Mouse (Mus musculus) inflammation-experienced regulatory T-cells, adult 6 months (primary cell): ENCODE measurements around the gene Acd. TPM values are rescaled to one million over a fixed set of nuclear protein-coding genes. Genes with fewer than 3 reads are reported as not detected.

Experiments used
- ATAC-seq: one replicate; pipeline ENCODE4 v1.8.0; 2017
- polyA plus RNA-seq, 3 experiments: library from polyadenylated mRNA; unstranded; fragments of 100-300 nt; shearing (Covaris generic); gene quantifications; one replicate each; pipeline ENCODE4 v1.2.1; 2017

Gene Acd
- polyA plus RNA-seq = 10 to 100 TPM; 53.2 to 71.2 (median 54.5) TPM

- ATAC-seq = peak; percentile 84
Observed at GRCm38 (mm10) chr8:105700966-105701824, at the start of gene Acd, which contains the start of gene Pard6a. Gene Acd (minus strand): TSS chr8:105701102. Gene Pard6a (plus strand): TSS chr8:105701148.

GRCm38 (mm10) chr8:105750606-105751005 is 49.7 kb upstream of the Acd start:
- no peak for ATAC-seq

GRCm38 (mm10) chr8:105743301-105743700 is 42.4 kb upstream of the Acd start:
- ATAC-seq = no peak

GRCm38 (mm10) chr8:105739216-105739615 is 38.3 kb upstream of the Acd start:
- ATAC-seq = no peak

GRCm38 (mm10) chr8:105732186-105732585 is 31.3 kb upstream of the Acd start:
- no peak for ATAC-seq

- ATAC-seq = no peak
Observed at GRCm38 (mm10) chr8:105727397-105728124, 26.7 kb upstream of the Acd start.

GRCm38 (mm10) chr8:105725726-105726125 is 24.8 kb upstream of the Acd start:
- ATAC-seq = no peak

GRCm38 (mm10) chr8:105722861-105723260 is 22.0 kb upstream of the Acd start:
- ATAC-seq = no peak

GRCm38 (mm10) chr8:105719637-105720036 is 18.7 kb upstream of the Acd start:
- ATAC-seq = no peak

- ATAC-seq = no peak
Observed at GRCm38 (mm10) chr8:105716302-105716945, 15.5 kb upstream of the Acd start.

- ATAC-seq = no peak
Observed at GRCm38 (mm10) chr8:105715042-105715441, 14.1 kb upstream of the Acd start.

GRCm38 (mm10) chr8:105714139-105714538 is 13.2 kb upstream of the Acd start:
- ATAC-seq = peak; percentile 89

- no peak for ATAC-seq
Observed at GRCm38 (mm10) chr8:105712286-105712685, 11.4 kb upstream of the Acd start.

- no peak for ATAC-seq
Observed at GRCm38 (mm10) chr8:105709317-105709716, 8.4 kb upstream of the Acd start.

- ATAC-seq = no peak
Observed at GRCm38 (mm10) chr8:105708675-105709074, 7.8 kb upstream of the Acd start.

- peak; percentile 99 for ATAC-seq
Observed at GRCm38 (mm10) chr8:105707498-105708403, 6.8 kb upstream of the Acd start, which contains the start of the genes 4933405L10Rik and Enkd1. Gene 4933405L10Rik (plus strand): TSS chr8:105707655. Gene Enkd1 (minus strand): TSS chr8:105708210.

GRCm38 (mm10) chr8:105706426-105706825 is 5.5 kb upstream of the Acd start:
- no peak for ATAC-seq

- no peak for ATAC-seq
Observed at GRCm38 (mm10) chr8:105704955-105705354, 4.1 kb upstream of the Acd start.

GRCm38 (mm10) chr8:105704146-105704812 is 3.4 kb upstream of the Acd start:
- ATAC-seq = no peak

GRCm38 (mm10) chr8:105702731-105703415 is 2.0 kb upstream of the Acd start:
- no peak for ATAC-seq

GRCm38 (mm10) chr8:105702001-105702401 is 1.1 kb upstream of the Acd start:
- ATAC-seq = no peak
